Mouse (Mus musculus) brain, embryonic 14.5 days (tissue): ENCODE data around the gene Abcg8.

ENCODE experiments used
- CTCF ChIP-seq: fragments of 200-500 bp; IDR thresholded peaks from 2 replicates; pipeline ENCODE4 v1.5.1; 2012; ENCODE audit warnings: inconsistent platforms, mild to moderate bottlenecking, moderate library complexity, borderline replicate concordance; ENCODE audit not compliant: insufficient read depth, insufficient read length; ENCODE audit errors: extremely low read depth
- POLR2A ChIP-seq: fragments of 200-500 bp; IDR thresholded peaks from 2 replicates; pipeline ENCODE4 v1.6.1; 2012; ENCODE audit warnings: mild to moderate bottlenecking, inconsistent platforms, borderline replicate concordance; ENCODE audit not compliant: poor library complexity, insufficient read depth, insufficient read length, severe bottlenecking; ENCODE audit errors: extremely low read depth

DNA sequence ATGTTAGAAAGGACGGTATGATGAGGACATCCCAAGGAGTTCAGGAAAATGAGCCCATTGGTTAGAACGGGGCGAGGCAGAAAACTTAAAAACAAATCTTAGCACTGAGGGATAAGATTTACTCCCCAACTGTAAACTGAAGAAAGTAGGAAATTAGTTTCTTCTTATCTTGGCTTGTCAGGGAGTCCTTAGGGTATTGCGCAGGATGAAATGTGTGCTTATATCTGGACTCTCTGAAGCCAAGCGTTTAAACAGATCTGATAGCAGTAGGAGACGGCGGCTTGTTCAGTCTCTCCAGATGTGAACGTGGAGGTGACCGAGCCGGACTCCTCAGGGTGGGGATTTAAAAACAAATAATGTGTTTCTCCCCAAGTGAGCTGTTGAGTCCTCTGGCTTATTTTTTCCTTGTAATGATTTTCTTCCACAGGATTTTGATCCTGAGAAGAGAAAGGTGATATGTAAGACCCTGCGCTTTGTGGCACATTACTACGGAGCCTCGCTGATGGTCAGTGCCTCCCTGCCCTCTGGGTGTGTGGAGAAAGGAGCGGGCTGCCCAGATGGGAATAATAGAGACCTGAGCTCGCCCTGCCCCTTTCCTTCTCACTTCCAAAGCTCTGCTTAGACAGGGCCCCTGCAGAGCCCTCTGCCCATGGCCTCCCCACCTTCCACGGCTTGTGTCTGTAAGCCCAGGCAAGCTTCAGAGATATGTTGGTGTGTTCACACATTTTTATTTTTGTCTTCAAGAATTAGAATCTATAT lies 31.6 kb upstream of the Abcg8 start:
- TF ChIP-seq POLR2A (no peak), CTCF (no peak)
